Comparison of ENCODE assay signal across 9 mouse cellular contexts in the genomic region with DNA sequence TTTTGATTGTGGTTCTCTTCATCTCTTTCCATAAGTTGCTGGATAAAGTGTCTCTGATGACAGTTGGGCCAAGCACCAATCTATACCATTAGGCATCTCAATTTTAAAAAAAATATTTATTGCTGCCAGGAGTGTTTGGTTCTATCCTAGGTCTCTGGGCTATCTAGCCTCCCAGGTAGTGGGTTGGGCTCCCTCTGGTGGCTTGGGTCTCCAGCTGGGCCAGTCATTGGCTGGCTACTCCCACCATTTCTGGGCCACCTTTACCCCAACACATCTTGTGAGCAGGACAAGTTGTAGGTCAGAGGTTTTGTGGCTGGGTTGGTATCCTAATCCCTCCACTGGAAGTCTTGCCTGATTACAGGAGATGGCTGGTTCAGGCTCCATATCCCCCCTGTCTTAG. TPM values are rescaled to one million over a fixed set of nuclear protein-coding genes. Genes with fewer than 3 reads are reported as not detected.
A peak's percentile ranks its signal among the peaks of the same experiment; 100 is the strongest.
DNase-seq lines count a peak whose midpoint lies in the region; ATAC-seq and TF ChIP-seq lines count a peak whose summit lies in the region.
"Had no signal": no experiment of that assay in that cellular context is flagged by ENCODE, and none has a peak within 500 bp of the region (broad histone marks: within the 10 kb centered on the region; RNA-seq: fewer than 3 reads in every experiment).

No protein-coding gene starts in this region.

- CTCF ChIA-PET in Patski (lab: Charles Lee): no interaction called here

- H3K27ac ChIP-seq in kidney, adult 2 months (ENCODE audit: insufficient read depth, low read depth, low read length): no peak overlapping the region; the same call in 1 of the 2 replicates
- H3K27ac ChIP-seq in kidney, embryonic 16.5 days (ENCODE audit: low read length): no peak overlapping the region
- H3K27ac ChIP-seq: hindbrain, embryonic 15.5 days had no signal

- no peak overlapping the region for H3K9ac ChIP-seq in kidney, embryonic 16.5 days (replicated peaks; ENCODE audit: low read length)
- H3K9ac ChIP-seq: hindbrain, embryonic 15.5 days had no signal

- H3K4me2 ChIP-seq in kidney, embryonic 16.5 days (replicated peaks; ENCODE audit: low read depth, low read length): no peak overlapping the region

- peak overlapping the region; percentile 66 for H3K4me3 ChIP-seq in kidney, adult 2 months (ENCODE audit: insufficient read depth, low read depth, low read length)
- no peak overlapping the region for H3K4me3 ChIP-seq in kidney, embryonic 16.5 days (ENCODE audit: low read length)

- peak; percentile 63 for DNase-seq in kidney, adult 2 months
- DNase-seq in Patski (ENCODE audit: low read depth, low spot score): no peak
- DNase-seq in kidney, adult 9 months: peak; percentile 73
- no peak for DNase-seq in frontal cortex, adult 2 months (ENCODE audit: extremely low spot score in 1 of 2, low spot score in 1 of 2)
- DNase-seq in right cerebral cortex, postnatal 36 days (ENCODE audit: low spot score in 2 of 2): no peak
- DNase-seq in cerebellum, postnatal 4 days (ENCODE audit: low spot score in 2 of 2): no peak

- POLR2A ChIA-PET in Patski (lab: Charles Lee): no interaction called here

- no peaks in the 10 kb centered on the region for H3K27me3 ChIP-seq in kidney, adult 2 months (replicated peaks; ENCODE audit: control insufficient read depth, insufficient read depth, low read length)
- H3K27me3 ChIP-seq in kidney, embryonic 16.5 days (ENCODE audit: insufficient read depth, low read length): no peaks in the 10 kb centered on the region
- H3K27me3 ChIP-seq in Patski: no peaks in the 10 kb centered on the region
- H3K27me3 ChIP-seq: hindbrain, embryonic 15.5 days had no signal

- in situ Hi-C loops in Patski (cut with MboI; ENCODE audit: low pct_unique_long_range_greater_than_20kb): no loop called here

- ATAC-seq in kidney, embryonic 16.5 days (ENCODE audit: low FRiP score, low TSS enrichment): no peak
- ATAC-seq in Patski: no peak
- ATAC-seq in megakaryocyte progenitor cell, adult 5-6 weeks (replicated peaks; ENCODE audit: poor library complexity): peak; percentile 46

- peaks cover 4% of the 10 kb centered on the region; the same call in 1 of the 2 replicates for H3K9me3 ChIP-seq in kidney, embryonic 16.5 days (ENCODE audit: low read length)
- H3K9me3 ChIP-seq: hindbrain, embryonic 15.5 days had no signal

- H3K4me1 ChIP-seq in kidney, adult 2 months (ENCODE audit: control insufficient read depth, insufficient read depth, low read length): no peaks in the 10 kb centered on the region; the same call in 1 of the 2 replicates
- H3K4me1 ChIP-seq in kidney, embryonic 16.5 days (ENCODE audit: insufficient read depth, low read length): peaks cover 15% of the 10 kb centered on the region

- H3K36me3 ChIP-seq in kidney, adult 2 months (ENCODE audit: control insufficient read depth, insufficient read depth, low read length): no peaks in the 10 kb centered on the region; the same call in 1 of the 2 replicates
- H3K36me3 ChIP-seq in kidney, embryonic 16.5 days (ENCODE audit: insufficient read depth, low read length): no peaks in the 10 kb centered on the region
- H3K36me3 ChIP-seq: hindbrain, embryonic 15.5 days had no signal

- peak; percentile 52 for TF ChIP-seq CTCF in kidney, adult 2 months (conservative IDR thresholded peaks at IDR 0.05; ENCODE audit: insufficient read depth, insufficient read length, low read depth, low read length)
- peak; percentile 47 for TF ChIP-seq CTCF in Patski (IDR thresholded peaks at IDR 0.05)

- TF ChIP-seq POLR2A in kidney, adult 2 months (IDR thresholded peaks at IDR 0.05; ENCODE audit: low read depth, low read length): no peak

RNA-seq across cellular contexts. Expression of gene Isoc2a, which starts 1.2 kb away (rescaled TPM):
- 174 and 182 TPM in 2 replicates for polyA plus RNA-seq in kidney, adult 2 months (2012; rRNA removed)
- 1.2 and 1.4 TPM in 2 replicates for polyA plus RNA-seq in kidney, embryonic 16.5 days (2015; fragmentation: Nextera tagmentation; extraction: Ambion mirVana)
- polyA plus RNA-seq in Patski (2021): 6.6 TPM
- 2.4 and 3.1 TPM in 2 replicates for total RNA-seq in megakaryocyte progenitor cell, adult 5-6 weeks (2015)
- total RNA-seq in megakaryocyte progenitor cell, adult 5-6 weeks (2017): 7.3 and 8.7 TPM in 2 replicates
- polyA plus RNA-seq in frontal cortex, adult 2 months (2012; rRNA removed): 10.7 and 12.0 TPM in 2 replicates

RNA-seq across cellular contexts. Expression of gene Isoc2b, which starts 8.1 kb away (rescaled TPM):
- polyA plus RNA-seq in kidney, adult 2 months (2012; rRNA removed): 41.1 and 47.9 TPM in 2 replicates
- polyA plus RNA-seq in kidney, embryonic 16.5 days (2015; fragmentation: Nextera tagmentation; extraction: Ambion mirVana): 9.2 and 9.7 TPM in 2 replicates
- 8.5 TPM for polyA plus RNA-seq in Patski (2021)
- 9.1 and 13.4 TPM in 2 replicates for total RNA-seq in megakaryocyte progenitor cell, adult 5-6 weeks (2015)
- 34.9 and 98.1 TPM in 2 replicates for total RNA-seq in megakaryocyte progenitor cell, adult 5-6 weeks (2017)
- polyA plus RNA-seq in frontal cortex, adult 2 months (2012; rRNA removed): 10.6 and 13.8 TPM in 2 replicates

RNA-seq across cellular contexts. Expression of gene Gm36210, which starts 28.1 kb away (rescaled TPM):
- 0.16 TPM in 1 of 2 replicates, not detected in the other for polyA plus RNA-seq in kidney, adult 2 months (2012; rRNA removed)
- not detected in 2 replicates for polyA plus RNA-seq in kidney, embryonic 16.5 days (2015; fragmentation: Nextera tagmentation; extraction: Ambion mirVana)
- not detected for polyA plus RNA-seq in Patski (2021)
- not detected in 2 replicates for total RNA-seq in megakaryocyte progenitor cell, adult 5-6 weeks (2015)
- total RNA-seq in megakaryocyte progenitor cell, adult 5-6 weeks (2017): not detected in 2 replicates
- polyA plus RNA-seq in frontal cortex, adult 2 months (2012; rRNA removed): 0.44 and 0.53 TPM in 2 replicates

RNA-seq across cellular contexts. Expression of gene Shisa7, which starts 33.7 kb away (rescaled TPM):
- 14.1 and 17.3 TPM in 2 replicates for polyA plus RNA-seq in kidney, adult 2 months (2012; rRNA removed)
- 0.84 and 1.1 TPM in 2 replicates for polyA plus RNA-seq in kidney, embryonic 16.5 days (2015; fragmentation: Nextera tagmentation; extraction: Ambion mirVana)
- polyA plus RNA-seq in Patski (2021): 1.9 TPM
- 0.05 TPM in 1 of 2 replicates, not detected in the other for total RNA-seq in megakaryocyte progenitor cell, adult 5-6 weeks (2015)
- total RNA-seq in megakaryocyte progenitor cell, adult 5-6 weeks (2017): not detected in 2 replicates
- 149 and 155 TPM in 2 replicates for polyA plus RNA-seq in frontal cortex, adult 2 months (2012; rRNA removed)

RNA-seq across cellular contexts. Expression of gene Zfp628, which starts 36.8 kb away (rescaled TPM):
- 12.6 and 14.4 TPM in 2 replicates for polyA plus RNA-seq in kidney, adult 2 months (2012; rRNA removed)
- polyA plus RNA-seq in kidney, embryonic 16.5 days (2015; fragmentation: Nextera tagmentation; extraction: Ambion mirVana): 3.6 and 4.2 TPM in 2 replicates
- 8.1 TPM for polyA plus RNA-seq in Patski (2021)
- total RNA-seq in megakaryocyte progenitor cell, adult 5-6 weeks (2015): 7.4 and 8.0 TPM in 2 replicates
- 1.9 and 2.7 TPM in 2 replicates for total RNA-seq in megakaryocyte progenitor cell, adult 5-6 weeks (2017)
- polyA plus RNA-seq in frontal cortex, adult 2 months (2012; rRNA removed): 9.6 and 10.8 TPM in 2 replicates

Comparison
In these comparisons a context has a peak if more than half of its experiments do, and no peak if none do; other contexts are left out.
1. RNA of gene Isoc2a, which starts 1.2 kb away (polyA plus RNA-seq): 174 to 182 TPM in kidney, adult 2 months; 10.7 to 12.0 TPM in frontal cortex, adult 2 months, 6.6 TPM in Patski (single experiment) and 1.2 to 1.4 TPM in kidney, embryonic 16.5 days; every median in the first group is over 10 times any median in the second.
2. DNase-seq: peak in kidney, adult 2 months (single experiment) and kidney, adult 9 months (single experiment); none in Patski (single experiment), frontal cortex, adult 2 months (0 of 2), right cerebral cortex, postnatal 36 days (0 of 2) and cerebellum, postnatal 4 days (0 of 2).